Mouse (Mus musculus) cerebellum, postnatal 14 days (tissue): ENCODE results near the gene C77080.

Source experiments
- DNase-seq, 2 experiments: peaks; one replicate each; pipeline ENCODE4 v3.0.0; 2021; ENCODE audit warnings: mixed read lengths in 2 of 2

C77080 gene

DNA sequence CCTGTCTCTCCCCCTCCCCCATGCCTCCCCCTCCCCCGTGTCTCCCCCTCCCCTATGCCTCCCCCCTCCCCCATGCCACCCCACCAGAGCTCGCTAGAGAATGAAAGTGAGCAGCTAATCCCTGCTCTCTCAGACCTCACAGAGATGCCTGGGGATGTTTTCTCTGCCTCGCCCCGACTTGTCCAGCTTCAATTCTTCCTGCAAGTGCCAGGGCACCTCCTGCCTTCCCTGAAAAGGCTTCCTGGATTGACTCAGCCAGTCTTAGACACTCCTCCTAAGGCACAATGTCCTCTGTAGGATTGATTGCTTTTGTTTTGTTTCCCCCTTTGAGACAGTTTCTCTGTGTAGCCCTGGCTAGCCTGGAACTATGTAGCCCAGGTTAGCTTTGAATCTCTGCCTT, at the start of gene C77080:
Gene C77080, minus strand, starts transcription at position 209 of the 400 bp plus-strand sequence.
- no peak for DNase-seq

DNA sequence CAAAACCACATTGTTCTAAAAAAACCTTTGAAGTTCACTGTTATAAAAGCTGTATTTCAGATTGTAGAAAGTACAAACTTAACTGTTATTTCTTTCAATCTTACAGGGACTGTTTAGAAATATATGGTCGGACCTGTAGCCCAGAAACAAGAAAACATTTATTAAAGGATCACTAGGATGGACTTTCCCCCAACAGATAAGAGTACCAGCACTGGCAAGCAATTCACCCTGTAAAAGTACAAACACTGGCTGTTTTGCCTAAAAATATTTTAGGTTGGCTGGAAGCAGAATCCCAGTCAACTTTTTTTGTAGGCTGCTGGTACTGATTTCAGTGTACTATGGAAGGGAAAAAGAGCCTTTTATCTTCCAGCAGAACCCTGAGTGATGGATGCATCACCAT, 46.7 kb upstream of the C77080 start:
- no peak for DNase-seq

DNA sequence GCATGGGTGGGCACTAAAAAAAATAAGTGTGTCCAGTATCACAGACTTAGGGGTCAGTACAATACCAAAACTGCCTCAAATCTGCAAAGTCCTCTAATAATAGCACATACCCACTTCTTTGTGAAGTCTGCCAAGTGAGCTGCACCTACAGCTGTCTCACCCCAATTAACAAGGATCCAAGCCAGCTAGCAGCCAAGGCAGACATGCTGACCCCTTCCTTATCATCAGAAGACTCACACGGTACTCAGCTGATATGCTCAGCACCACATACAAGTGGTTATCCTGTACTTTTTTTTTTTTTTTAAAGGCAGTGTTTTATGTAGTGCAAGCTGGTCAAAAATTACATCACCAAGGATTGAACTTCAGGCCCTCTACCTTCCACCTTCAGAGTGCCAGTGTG, 43.1 kb upstream of the C77080 start:
- DNase-seq: no peak

DNA sequence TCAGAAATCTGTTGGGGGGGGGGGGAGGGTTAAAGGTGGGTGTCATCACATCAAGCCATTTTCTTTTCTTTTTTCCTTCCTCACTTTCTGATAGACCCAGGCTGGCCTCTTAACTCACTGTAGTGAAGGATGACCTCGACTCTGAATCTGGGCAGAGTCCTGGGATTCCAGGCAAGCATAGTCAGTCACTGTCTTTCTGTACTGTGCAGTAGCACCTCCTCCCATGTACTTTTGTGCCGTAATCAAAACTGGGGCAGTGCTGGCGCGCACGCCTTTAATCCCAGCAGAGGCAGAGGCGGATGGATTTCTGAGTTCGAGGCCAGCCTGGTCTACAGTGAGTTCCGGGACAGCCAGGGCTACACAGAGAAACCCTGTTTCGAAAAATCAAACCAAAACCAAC, 42.6 kb upstream of the C77080 start:
- no peak for DNase-seq

DNA sequence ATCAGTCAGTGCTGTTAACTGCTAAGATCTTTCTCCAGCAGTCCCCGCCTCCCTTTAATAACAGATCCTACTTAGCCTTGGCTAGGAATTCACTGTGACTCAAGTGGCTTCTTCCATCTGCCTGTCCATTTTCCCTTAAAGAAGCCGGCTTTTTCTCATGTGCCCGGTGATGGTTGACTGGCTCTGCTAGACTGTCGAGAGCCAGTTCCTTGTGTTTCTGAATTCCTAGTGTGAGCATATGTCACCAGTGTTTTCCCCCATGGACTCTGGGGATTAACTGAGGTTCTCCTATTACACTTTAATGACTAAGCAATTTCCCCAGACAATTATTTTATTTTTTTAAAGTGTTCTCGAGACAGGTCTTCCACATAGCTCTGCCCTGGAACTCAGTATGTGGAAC, 42.2 kb upstream of the C77080 start:
- DNase-seq: no peak

DNA sequence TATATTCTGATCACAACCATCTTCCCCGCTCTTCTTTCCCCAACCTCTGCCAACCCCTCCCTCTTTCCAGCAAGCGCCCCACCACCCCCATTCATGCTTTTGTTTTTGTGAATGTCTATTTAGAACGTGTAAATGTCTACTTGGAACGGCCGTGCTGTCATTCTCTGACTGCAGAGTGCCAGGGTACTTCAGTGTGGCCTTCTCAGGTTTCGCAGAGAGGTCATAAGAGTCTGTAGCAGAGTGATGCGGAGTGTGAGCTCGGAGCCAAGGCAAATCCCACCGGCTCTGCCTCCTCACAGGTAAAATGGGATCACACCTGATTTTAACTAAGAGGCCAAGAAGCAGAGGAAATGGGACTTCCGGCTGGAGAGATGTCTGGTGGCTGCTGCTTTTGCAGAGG, 37.9 kb upstream of the C77080 start:
- no peak for DNase-seq

DNA sequence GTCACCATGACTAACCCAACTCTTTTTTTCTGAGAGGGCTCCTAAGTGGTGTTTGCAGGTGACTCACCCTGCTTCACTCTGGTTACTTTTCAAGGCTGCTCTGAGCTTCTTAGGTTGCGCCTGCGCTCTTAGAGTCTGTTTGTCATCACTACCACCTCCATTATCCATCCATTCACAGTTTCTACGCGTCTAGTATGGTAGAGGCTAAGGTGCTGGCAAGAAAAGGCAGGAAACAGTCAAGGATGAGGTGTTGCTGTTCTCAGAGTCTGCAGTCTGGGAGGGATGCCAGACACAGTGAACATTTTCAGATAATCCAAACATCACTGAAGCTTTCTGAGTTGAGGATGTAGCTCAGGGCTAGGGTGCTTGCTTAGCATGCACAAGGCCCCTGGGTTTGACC, 36.5 kb upstream of the C77080 start:
- DNase-seq: no peak

DNA sequence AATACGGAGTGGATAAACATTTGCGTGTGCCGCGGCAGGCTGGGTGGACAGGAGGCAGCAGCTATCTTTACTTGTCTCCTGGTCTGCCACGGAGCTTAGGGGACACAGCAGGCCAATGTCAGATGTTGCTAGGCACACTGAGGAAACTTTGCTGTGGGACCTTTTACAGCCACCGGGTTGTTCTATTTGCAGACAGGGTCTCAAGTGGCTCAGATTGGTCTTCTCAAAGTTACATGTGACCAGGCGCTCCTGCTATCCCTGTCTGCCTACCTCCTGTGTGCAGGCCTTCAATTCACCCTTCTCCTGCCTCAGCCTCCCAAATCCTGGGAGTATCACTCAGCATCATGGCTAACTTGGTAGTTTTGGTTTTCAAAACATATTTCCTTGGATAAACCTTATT, 34.9 kb upstream of the C77080 start:
- DNase-seq: no peak

DNA sequence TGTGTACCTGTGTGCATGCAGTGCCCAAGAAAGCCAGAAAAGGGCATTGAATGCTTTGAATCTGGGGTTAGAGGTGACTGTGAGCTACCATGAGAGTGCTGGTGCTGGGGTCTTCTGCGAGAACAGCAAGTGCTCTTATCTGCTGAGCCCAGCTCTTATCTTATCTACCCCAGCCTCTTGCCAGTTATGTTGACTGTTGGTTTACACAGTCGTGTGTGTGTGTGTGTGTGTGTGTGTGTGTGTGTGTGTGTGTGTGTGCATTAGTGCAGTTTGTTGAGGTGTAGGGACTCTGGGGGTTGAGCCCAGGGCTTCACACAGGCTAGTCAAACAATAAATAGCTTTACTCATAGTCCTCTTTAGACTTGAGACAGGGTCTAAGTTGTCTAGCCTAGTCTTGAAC, 34.0 kb upstream of the C77080 start:
- DNase-seq: no peak

DNA sequence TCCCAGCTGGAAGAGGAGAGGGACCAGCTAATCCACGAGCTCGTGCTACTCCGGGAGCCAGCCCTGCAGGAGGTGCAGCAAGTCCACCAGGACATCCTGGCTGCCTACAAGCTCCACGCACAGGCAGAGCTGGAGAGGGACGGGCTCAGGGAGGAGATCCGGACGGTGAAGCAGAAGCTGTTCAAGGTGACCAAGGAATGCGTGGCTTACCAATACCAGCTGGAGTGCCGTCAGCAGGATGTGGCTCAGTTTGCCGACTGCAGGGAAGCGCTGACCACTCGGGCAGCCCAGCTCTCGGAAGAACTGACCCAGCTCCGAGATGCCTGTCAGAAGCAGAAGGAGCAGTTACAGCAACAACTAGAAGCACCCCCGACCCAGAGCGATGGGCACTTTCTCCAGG, 32.5 kb upstream of the C77080 start:
- DNase-seq: no peak

DNA sequence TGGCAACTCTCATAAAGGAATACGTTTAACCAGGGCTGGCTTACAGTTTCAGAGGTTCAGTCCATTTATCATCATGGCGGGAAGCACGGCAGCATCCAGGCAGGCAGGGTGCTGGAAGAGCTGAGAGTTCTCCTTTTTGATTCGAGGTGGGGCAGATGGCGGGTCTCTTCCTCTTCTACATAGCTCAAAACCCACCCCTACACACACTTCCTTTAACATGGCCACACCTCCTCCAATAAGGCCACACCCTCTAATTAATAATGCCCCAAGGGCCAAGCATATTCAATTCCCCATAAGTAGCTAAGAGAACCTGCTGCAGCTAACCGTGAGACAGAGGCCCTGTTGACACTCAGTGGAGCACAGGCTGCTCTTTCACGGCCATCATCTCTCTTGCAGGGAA, 31.6 kb upstream of the C77080 start:
- DNase-seq: no peak

DNA sequence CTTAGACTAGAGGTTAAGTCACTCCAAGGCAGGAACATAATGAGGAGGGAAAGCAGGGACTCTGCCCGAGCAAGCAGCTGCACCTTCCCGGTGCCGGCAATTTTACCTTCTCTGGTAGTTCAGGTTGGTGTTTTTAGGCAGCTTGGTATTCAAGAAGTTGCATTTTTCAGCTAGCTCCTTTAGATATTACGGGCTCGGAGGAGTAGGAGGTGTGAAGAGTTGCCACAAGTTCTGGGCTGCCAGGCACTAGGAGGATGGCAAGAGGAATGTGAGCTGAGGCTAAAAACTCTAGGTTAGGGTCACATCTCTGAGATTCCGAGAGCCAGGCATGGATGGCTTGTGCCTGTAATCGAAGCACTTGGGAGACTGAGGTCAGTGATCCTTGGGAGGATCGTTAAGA, 28.5 kb upstream of the C77080 start:
- no peak for DNase-seq

DNA sequence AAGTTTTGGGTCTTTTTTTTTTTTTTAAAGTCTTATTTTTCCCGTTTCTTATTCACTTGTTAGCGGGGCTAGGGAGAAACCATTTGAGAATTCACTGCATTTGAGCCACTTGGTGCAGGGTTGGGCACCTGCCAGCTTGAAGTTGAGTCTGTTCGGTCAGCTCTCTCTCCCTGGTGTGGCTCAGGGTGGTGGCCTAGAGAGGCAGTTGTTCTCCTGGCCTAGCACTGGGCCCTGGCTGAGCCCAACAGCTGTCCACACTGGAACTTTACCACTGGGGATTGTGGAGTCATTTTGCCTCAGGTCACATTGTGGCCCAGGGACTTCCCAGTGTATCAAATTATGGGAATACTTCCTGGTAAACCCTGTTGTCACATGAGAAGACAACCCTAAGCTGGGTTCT, 26.9 kb upstream of the C77080 start:
- peak; percentile 51 to 60 for DNase-seq

DNA sequence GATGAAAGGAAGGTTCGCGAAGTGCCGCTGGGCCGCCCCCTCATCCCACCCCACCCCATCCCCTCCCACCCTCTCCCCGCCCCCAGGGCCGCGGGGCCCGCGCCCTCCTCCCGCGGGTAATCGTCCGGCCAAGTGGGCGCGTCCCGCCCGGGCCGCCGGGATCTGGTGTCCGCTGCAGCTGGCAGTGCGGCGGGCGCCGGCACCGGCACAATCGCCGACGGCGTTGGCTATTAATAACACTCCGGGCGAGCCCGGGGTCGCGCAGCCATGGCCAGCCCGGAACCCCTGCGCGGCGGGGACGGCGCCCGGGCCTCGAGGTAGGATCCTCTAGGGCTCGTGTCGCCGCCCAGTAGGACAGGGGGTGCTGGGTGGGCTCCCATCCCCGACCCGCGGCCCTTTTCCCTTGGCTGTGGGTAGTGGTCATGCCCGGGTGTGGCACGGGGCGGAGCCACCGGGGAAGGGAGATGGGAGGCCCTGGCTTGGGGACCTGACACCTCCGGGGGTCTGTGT, 26.3 kb upstream of the C77080 start, which contains the start of gene Sync:
Gene Sync, plus strand, starts transcription at position 146 of the 510 bp plus-strand sequence.
- peak; percentile 65 for DNase-seq

DNA sequence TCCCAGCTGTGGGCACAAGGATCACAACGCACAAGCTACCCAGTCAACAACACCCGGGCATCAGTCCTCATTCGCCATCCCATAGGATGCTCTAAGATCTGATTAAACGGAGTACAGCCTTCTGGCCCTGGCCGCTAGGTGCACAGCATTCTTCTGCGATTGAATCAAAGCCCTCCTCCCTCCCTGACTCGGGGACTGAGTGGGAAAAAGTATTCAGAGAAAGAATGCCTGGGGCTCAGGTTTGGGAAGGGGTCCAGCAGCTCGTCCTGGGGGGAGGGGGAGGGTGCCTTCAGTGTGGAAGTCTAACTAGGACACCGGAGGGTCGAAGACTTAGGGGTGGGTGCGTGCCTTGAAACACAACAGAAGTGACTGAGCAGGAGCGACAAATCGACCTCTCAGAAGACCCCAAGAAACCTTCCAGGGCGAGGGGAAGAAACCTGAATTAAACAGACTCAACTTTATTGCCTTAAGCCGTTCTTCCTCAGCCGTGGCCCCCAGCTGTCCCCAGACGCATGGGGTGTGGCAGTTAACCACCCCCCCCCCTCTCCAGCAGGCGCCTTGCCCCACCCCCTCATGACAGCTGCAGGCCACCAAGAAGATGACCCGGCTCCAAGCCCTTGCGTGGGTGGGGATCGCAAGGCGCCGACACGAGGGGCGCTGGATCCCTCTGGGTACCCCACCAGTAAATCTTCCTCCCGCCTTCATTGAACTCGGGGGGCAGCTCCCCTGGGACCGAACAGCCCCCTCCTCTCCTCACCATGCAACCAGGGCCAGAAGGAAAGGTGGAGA, 25.7 kb upstream of the C77080 start:
- peak; percentile 53 to 69 for DNase-seq

DNA sequence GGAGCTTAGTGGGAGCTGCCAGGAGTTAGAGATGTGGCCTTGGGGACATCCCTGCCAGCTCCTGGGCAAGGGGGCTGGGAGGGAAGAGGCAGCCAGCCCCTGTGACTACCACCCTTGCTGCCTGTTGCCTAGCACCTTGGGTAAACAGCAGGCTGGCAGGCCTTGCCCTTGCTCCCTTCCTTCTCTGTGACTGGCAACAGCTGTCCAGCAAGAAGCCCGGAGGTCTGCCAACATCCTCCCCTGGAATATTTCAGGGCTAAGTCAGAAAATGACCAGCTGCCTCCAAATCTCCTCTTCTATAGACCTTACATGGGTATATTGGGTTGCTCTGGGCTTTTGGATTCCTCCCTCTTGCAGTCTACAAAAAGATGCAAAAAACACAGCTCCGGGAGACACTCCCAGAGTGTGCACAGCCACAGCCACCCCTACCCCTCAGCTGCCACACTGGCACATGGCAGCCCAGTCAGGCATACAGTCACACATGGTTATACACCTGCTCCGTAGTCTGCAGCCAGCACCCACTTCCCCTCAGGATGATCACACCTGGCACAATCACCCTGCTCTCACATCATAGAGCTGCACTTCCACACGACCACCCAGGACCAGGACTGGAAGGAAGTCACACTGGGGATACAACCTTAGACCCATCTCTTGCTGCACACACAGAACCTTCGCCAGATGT, 24.9 kb upstream of the C77080 start:
- peak; percentile 41 to 51 for DNase-seq

DNA sequence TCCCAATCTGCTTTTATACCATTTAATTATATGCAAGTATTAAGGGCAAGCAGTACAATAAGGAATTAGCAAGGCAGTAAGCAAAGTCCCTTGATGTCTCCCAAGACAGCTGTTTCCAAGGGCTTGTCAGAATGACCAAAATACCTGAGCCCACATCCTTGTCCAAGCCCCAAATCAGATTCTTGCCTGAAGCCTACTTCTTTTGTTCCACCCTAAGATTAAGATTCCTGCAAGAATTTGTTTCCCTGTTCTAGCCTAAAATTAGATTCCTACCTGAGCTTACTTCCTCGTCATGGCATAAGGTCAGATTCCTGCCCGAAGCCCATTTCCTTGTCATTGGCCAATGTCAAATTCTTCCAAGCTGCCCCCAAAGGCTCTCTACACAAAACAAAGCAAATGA, 23.5 kb upstream of the C77080 start:
- DNase-seq: no peak

DNA sequence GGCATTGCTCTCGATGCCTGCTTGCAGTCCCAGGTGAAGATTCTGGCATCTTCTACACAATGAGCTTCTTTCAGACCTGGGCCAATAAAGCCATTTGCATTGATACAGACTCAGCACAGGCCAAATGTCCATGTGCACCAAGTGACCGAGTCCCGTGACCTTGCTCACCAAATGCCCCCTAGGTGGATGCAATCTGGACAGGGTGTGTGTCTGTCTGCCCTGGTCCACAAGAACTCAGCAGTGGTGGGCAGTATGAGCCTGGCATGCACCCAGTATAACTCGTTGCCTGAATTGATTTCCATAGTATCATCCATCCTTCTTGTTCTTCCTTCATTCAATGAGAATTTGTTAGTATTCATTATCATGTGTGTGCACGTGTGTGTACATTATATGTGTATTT, 22.0 kb upstream of the C77080 start:
- DNase-seq: peak; percentile 74 to 85

DNA sequence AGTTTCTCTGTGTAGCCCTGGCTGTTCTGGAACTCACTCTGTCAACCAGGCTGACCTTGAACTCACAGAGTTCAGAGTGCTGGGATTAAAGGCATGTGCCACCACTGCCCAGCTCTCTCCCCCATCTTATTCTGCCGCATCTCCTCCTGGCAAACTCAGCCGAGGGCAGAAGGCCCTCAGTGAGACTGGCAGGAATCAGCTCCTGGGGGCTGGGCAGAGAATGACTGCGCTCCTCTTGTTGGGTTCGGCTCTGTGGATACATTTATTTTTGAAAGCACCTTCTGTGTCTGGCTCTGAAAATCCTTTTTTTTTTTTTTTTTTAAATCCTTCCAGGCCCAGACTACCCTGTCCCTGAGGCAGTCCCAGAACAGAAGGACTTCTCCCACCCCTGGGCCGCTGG, 21.6 kb upstream of the C77080 start:
- DNase-seq: peak; percentile 70 to 72

DNA sequence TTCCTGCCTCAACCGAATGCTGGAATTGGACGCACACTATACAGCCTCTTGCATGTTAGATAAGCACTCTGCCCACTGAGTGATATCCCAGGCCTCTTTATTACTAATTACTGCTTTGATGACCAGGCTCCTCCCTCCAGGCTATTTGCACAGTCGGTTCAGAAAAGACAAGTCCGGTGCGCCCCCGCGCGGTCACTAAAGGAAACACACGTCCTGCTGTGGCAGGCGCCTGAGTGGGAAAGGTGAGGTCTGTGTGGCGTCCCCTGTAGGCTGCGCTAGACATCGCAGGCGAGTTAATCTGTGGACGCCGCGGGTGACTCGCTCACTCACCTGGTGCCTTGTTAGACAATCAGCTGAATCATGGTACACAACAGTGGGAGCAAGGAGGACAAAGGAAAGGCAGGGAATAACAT, 15.3 kb upstream of the C77080 start:
- peak; percentile 100 for DNase-seq

DNA sequence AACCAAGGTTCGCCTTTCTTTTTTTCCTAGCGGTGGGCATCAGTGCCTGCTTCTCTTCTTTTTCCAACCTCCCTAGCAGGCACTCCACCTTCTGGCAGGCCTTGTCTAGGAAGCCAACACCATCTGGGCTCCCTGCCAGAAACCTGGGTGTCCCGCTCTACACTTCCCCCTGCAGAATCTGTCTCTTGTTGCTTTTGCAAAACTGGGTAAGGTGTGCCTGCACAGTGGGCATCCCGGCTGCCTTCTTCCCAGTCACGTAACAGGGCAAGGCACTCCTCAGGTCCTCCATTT, 11.5 kb upstream of the C77080 start:
- peak; percentile 95 to 97 for DNase-seq

DNA sequence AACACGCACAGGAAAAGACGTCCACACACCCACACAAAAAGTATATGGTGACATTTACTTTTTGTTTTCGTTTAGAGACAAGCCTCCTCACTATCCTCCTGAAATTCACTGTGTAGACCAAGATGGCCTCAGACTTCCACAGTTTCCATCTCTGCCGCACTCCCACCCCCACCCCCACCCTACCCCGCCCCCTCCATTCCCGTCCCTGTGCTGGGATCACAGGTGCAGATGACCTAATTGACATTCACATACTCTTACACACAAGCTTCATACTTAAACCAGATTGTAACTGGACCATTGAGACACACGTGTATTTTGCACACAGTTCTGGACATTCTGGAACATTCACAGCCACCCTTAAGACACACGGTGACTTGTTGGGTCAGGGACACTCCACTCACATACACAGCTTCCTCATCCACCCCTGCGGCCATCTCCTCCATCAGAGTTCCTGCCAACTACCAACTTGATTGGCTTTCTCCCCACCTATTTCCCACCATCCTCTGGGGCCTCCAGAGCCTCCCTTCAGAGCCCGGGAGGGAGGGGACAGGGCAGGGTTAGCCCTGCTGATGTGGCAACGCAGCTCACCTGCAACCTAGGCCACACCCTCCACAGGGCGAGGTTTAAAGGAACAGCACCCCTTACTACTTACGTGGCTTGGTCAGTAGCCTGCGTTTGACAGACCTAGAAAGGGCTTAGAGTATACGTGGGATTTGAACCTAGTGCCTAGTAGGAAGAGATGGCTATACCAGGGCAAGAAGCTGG, 11.0 kb upstream of the C77080 start:
- DNase-seq: no peak

DNA sequence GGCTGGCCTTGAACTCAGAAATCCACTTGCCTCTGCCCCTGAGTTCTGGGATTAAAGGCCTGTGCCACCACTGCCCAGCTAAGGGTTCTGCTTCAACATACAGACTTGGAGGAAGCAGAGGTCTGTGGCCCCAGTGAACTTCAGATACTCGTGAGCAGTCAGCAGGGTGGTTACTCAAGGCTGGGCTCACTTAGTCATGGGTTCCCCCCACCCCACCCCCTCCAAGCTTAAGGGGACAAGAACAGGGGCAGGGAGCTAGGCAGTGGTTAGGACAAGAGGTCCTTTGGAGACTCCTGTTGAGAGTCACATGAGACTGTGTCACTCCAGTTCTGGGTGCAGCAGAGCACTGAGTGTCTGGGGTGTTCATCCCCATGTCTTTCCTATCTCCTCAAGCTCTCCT, 7.5 kb upstream of the C77080 start:
- DNase-seq: no peak

DNA sequence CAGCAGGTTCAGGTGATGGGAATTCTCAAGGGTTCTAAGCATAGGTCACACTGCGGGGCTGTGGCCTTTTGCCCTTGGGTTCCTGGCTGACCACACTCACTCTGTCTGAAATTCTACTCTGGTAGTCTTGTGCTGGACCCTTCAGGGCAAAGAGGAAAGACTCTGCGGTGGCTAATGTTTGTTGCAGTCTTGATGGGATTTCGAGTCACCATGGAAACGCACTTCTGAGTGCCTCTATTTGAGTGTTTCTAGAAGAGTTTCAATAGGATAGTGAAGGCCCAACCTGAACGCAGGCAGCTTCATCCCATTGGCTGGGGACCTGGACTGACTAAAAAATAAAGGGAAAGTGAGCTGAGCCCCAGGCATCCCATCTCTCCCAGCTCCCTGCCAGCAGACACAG, 5.6 kb upstream of the C77080 start:
- no peak for DNase-seq
